Mouse (Mus musculus): Measurements from ENCODE around the gene Hmga1. TPM values are rescaled to one million over a fixed set of nuclear protein-coding genes. Genes with fewer than 3 reads are reported as not detected.

Hmga1 gene
- polyA plus RNA-seq, 1 experiment from 2014 or later = 819 TPM

DNA sequence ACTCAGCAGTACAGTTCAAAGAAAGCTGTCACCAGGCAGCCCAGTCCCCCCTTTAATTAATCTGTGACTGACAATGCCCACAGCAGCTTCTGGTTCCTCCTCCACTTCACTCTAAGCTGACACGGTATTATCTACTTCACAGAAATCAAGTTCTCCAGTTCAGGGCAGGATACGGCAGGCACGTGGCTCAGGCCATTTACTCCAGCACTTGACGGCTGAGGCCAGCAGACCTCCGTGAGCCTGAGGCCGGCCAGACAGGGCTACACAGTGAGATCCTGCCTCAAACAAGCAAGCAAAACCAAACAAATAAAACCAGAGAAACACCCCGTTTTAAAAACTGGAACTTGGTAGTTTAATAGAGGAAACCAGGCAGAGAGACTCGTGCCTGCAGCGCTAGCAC is 30.4 kb downstream of the Hmga1 start:
- no peaks in the 10 kb centered on the region for H3K27me3 ChIP-seq (replicated peaks; ENCODE audit: low read depth, poor library complexity, severe bottlenecking)
- H3K9me3 ChIP-seq = no peaks in the 10 kb centered on the region
- peaks cover 99% of the 10 kb centered on the region for H3K36me3 ChIP-seq (replicated peaks)
- no peak overlapping the region for H3K4me3 ChIP-seq
- H3K4me1 ChIP-seq = peaks cover 38% of the 10 kb centered on the region
- H3K27ac ChIP-seq (replicated peaks) = no peak overlapping the region
- 78% methylated on average over 9 of the region's 9 CpGs for WGBS
- no peak for DNase-seq (ENCODE audit: low spot score)

DNA sequence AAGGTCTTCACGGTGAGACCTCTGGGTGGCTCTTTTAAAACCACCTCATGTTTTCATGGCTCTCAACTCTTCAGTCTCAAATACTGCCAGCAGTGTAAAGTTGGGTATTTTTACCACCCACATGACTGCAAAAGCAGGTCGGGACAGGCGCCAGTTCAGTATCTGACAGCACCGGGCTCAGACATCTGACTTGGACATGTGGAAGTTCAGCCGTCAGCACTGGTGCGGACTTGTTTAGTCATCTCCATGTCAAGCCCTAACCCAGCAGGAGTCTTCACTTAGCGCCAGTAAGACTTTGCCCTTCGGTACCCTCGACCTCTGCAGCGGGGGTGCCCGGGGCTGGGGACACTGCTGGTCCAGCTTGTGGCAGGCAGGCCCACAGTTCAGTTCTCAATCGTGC is 31.0 kb downstream of the Hmga1 start:
- Histone ChIP-seq H3K4me1 (peaks cover 43% of the 10 kb centered on the region), H3K27me3 (replicated peaks; ENCODE audit: low read depth, poor library complexity, severe bottlenecking) (no peaks in the 10 kb centered on the region), H3K4me3 (no peak overlapping the region), H3K9me3 (no peaks in the 10 kb centered on the region), H3K36me3 (replicated peaks) (peaks cover 98% of the 10 kb centered on the region), H3K27ac (replicated peaks) (no peak overlapping the region)
- DNase-seq (ENCODE audit: low spot score) = no peak
- WGBS = 79% methylated on average over 12 of the region's 12 CpGs

DNA sequence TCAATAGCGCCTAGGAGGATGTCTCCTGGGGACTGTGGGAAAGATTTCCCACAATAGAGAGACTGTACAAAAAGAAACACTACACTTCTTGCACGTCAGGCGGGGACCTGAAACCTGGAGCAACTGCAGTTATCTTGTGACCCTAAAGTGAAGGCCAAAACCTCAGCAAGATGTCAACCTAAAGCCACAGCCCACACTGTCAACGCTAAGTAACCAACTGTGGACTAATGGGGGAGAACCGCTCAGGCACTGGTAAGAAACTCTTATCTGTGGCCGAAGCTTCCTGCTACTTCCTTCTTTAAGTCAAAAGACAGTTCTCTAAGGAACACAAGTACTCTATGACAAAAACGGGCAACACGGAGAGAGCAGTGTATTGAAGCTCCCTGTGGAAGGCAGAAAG is 31.9 kb downstream of the Hmga1 start:
- WGBS = 82% methylated on average over 8 of the region's 8 CpGs
- Histone ChIP-seq H3K27ac (replicated peaks) (no peak overlapping the region), H3K9me3 (no peaks in the 10 kb centered on the region), H3K4me3 (no peak overlapping the region), H3K4me1 (peaks cover 39% of the 10 kb centered on the region), H3K27me3 (replicated peaks; ENCODE audit: low read depth, poor library complexity, severe bottlenecking) (no peaks in the 10 kb centered on the region), H3K36me3 (replicated peaks) (peaks cover 98% of the 10 kb centered on the region)
- DNase-seq (ENCODE audit: low spot score) = no peak

DNA sequence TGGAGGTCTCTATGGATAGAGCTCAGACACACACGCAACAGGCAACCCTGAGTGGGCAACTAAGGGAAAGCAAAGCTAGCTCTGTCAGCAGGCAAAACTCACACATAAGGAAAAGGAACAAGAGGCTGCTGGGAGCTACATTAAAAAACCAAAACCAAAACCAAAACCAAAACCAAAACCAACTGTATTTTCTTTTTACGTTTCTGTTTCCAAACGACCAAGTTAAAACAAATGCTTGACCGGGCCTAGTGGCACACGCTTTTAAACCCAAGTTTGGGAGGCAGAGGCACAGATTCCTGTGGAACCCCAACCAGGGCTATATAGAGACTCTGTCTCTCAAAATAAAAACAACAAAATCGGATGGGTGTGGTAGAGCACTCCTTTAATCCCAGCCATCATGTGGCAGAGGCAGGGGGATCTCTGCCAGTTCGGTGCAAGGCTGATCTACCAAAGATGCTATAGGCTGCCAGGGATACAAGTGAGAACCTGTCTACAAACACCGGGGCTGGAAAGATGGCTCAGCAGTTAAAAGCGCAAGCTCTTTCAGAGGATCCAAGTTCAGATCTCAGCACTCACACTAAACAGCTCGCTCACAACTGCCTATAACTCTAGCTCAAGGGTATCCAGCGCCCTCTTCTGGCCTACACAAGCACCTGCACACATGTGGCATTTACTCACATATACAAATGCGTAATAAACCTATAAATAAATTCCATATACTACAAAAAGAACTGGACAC is 35.7 kb downstream of the Hmga1 start:
- 89% methylated on average over 12 of the region's 12 CpGs for WGBS
- DNase-seq (ENCODE audit: low spot score) = no peak
- no peak overlapping the region for H3K4me3 ChIP-seq
- no peak overlapping the region for H3K27ac ChIP-seq (replicated peaks)
- peaks cover 96% of the 10 kb centered on the region for H3K36me3 ChIP-seq (replicated peaks)
- H3K4me1 ChIP-seq = peaks cover 48% of the 10 kb centered on the region
- no peaks in the 10 kb centered on the region for H3K9me3 ChIP-seq
- no peaks in the 10 kb centered on the region for H3K27me3 ChIP-seq (replicated peaks; ENCODE audit: low read depth, poor library complexity, severe bottlenecking)

DNA sequence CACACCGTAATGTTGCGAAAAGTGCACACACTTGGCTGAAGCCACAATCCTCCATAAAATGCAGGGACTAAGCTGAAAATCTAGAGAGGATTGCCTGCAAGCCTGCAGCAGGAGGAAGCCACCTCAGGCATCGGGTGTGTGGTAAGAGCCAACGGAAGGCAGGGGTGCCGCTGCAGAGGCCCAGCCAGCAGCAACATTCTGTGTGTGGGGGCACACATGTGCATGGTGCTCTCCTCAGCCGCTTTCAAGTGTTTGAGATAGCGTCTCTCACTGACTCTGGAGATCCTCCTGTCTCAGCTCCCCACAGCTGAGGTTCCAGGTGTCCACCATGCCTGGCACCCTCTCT is 36.2 kb downstream of the Hmga1 start:
- 98% methylated on average over 7 of the region's 7 CpGs for WGBS
- peaks cover 96% of the 10 kb centered on the region for H3K36me3 ChIP-seq (replicated peaks)
- no peak overlapping the region for H3K27ac ChIP-seq (replicated peaks)
- no peaks in the 10 kb centered on the region for H3K9me3 ChIP-seq
- no peaks in the 10 kb centered on the region for H3K27me3 ChIP-seq (replicated peaks; ENCODE audit: low read depth, poor library complexity, severe bottlenecking)
- H3K4me3 ChIP-seq = no peak overlapping the region
- peaks cover 46% of the 10 kb centered on the region for H3K4me1 ChIP-seq
- DNase-seq (ENCODE audit: low spot score) = no peak

DNA sequence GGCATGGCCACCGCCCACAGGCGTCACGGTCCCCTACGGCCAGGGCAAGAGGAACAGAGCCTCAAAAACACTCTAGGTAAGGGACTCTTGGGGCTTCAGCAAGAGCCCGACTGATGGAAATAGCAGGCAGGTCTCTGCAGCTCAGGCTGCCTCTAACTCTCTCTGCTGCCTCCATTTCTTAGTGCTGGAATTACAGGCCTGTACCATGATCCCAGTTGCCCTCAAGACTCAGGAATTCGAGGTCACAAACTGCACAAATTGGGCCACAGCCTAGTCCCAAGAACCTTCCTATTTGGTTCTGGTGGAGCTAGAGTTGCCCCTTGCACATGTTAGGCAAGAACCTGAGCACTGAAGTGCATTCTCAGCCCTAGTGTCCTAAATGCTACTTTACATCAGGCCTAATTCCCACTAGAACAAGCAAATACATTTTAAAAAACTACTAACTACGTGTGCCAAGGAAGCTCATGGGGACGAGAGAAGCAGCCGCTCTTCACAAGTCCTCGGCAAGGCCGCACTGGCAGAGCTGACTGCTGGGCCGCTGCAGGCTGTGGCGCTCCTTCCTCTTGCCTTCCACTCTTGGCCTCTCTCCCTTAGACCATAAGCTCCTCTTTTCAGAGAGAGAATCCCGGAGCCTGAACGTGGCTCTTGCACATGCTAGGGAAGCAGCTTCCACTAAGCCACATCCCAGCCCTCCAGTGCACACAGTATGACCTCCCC is 39.5 kb downstream of the Hmga1 start:
- no peaks in the 10 kb centered on the region for H3K9me3 ChIP-seq
- peaks cover 36% of the 10 kb centered on the region for H3K4me1 ChIP-seq
- no peaks in the 10 kb centered on the region for H3K27me3 ChIP-seq (replicated peaks; ENCODE audit: low read depth, poor library complexity, severe bottlenecking)
- WGBS = 90% methylated on average over 15 of the region's 15 CpGs
- no peak overlapping the region; the same call in 1 of the 2 replicates for H3K27ac ChIP-seq (replicated peaks)
- H3K4me3 ChIP-seq = no peak overlapping the region
- peaks cover 64% of the 10 kb centered on the region for H3K36me3 ChIP-seq (replicated peaks)
- DNase-seq (ENCODE audit: low spot score) = no peak

DNA sequence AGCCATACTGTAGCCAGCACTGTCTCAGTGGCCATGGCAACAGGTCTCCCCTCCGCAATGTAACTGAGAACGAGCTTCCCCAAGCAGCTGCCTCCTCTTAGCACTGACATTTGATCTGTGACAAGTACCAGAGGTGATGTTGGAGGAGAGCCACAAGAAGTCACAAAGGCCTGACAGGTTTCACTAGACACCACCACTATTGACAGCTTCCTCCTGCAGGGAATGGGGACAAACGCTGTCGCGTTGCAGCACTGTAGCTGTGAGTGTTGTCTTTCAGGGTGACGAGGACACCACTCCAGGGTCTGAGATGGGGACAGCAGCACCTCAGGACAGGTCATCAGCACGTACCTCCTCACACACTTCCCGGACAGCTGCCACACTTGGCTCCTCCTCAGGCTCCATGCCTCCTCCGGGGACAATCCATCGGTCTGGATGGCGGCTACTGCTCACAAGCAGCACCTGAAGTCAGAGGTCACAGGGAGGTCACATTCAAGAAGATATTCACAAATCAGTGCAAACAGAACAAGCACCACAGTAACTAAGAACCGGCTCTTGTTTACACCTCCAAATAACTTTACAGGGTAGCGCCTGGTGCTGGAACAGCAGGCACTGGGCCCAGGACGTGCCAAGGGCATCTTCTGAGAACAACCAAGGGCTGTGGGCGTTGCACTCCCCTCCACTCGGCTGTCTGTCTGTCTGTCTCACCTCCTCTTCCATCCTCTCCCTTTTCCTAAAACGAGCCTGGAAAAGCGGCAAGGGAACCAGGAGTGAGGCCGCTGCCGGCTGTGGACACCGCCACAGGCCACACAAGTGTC is 40.3 kb downstream of the Hmga1 start:
- no peaks in the 10 kb centered on the region for H3K27me3 ChIP-seq (replicated peaks; ENCODE audit: low read depth, poor library complexity, severe bottlenecking)
- peaks cover 35% of the 10 kb centered on the region for H3K4me1 ChIP-seq
- H3K9me3 ChIP-seq = no peaks in the 10 kb centered on the region
- H3K36me3 ChIP-seq (replicated peaks) = peaks cover 57% of the 10 kb centered on the region
- 82% methylated on average over 21 of the region's 21 CpGs for WGBS
- no peak for DNase-seq (ENCODE audit: low spot score)
- no peak overlapping the region for H3K27ac ChIP-seq (replicated peaks)
- H3K4me3 ChIP-seq = no peak overlapping the region

DNA sequence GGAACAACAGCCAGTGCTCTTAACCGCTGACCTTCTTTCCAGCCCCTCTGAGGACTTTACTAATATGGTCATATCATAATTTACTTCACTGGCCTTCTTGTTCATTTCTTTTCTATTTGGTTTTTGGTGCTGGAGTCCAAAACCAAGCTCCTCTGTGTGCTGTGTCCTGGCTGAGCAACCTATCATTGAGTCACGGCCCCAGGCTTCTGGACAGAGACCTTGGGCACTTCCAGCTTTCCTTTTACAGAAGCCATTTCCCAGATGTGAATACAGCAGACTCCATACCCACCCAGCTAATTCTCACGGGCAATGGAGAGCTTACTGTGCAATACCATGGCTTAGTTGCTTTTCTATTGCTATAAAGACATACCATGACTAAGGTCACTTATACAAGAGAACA is 44.0 kb downstream of the Hmga1 start:
- Histone ChIP-seq H3K27ac (replicated peaks) (no peak overlapping the region), H3K4me3 (no peak overlapping the region), H3K27me3 (replicated peaks; ENCODE audit: low read depth, poor library complexity, severe bottlenecking) (no peaks in the 10 kb centered on the region), H3K9me3 (no peaks in the 10 kb centered on the region), H3K4me1 (peaks cover 45% of the 10 kb centered on the region), H3K36me3 (replicated peaks) (peaks cover 38% of the 10 kb centered on the region)
- 87% methylated on average over 3 of the region's 3 CpGs for WGBS
- DNase-seq (ENCODE audit: low spot score) = no peak

DNA sequence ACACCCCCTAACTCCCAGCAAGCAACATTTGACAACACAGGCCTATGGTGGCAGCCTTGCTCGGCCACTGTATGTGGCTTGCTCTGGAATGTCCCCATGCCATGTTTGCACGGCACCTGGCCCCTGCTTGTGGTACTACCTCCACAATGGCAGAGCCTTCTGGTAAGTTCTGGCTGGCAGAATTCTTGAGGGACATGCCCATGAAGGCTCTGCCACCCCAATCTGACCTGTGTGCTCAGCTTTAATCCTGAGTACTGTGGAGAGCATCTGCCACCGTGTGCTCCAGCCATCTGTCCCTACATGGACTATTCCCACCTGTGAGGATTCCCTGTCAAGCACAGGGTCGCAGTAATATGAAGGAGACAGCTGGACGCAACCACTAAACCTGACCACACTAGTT is 44.6 kb downstream of the Hmga1 start:
- H3K27ac ChIP-seq (replicated peaks) = no peak overlapping the region
- no peak overlapping the region for H3K4me3 ChIP-seq
- no peaks in the 10 kb centered on the region for H3K9me3 ChIP-seq
- 81% methylated on average over 5 of the region's 5 CpGs for WGBS
- DNase-seq (ENCODE audit: low spot score) = no peak
- no peaks in the 10 kb centered on the region for H3K27me3 ChIP-seq (replicated peaks; ENCODE audit: low read depth, poor library complexity, severe bottlenecking)
- peaks cover 42% of the 10 kb centered on the region for H3K4me1 ChIP-seq
- H3K36me3 ChIP-seq (replicated peaks) = peaks cover 34% of the 10 kb centered on the region

DNA sequence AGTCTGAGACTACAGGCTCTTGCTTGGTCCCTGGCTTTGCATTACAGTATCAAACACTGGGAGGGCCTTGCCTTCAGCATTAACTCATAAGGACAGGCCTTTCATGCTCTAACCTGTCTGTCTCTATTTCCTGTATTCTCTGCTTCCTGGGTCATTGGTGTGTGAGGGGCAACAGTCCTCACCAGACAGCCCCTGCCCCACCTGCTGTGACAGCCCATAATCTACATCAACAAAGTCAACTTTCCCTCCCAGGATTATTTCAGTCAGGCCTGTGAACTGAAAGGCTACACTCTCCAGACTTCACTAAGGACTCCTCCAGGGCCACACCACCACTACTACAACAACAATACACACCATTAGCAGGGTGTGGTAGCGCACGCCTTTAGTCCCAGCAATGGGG is 46.7 kb downstream of the Hmga1 start:
- WGBS = 90% methylated on average over 2 of the region's 2 CpGs
- H3K4me1 ChIP-seq = peaks cover 28% of the 10 kb centered on the region
- DNase-seq (ENCODE audit: low spot score) = no peak

DNA sequence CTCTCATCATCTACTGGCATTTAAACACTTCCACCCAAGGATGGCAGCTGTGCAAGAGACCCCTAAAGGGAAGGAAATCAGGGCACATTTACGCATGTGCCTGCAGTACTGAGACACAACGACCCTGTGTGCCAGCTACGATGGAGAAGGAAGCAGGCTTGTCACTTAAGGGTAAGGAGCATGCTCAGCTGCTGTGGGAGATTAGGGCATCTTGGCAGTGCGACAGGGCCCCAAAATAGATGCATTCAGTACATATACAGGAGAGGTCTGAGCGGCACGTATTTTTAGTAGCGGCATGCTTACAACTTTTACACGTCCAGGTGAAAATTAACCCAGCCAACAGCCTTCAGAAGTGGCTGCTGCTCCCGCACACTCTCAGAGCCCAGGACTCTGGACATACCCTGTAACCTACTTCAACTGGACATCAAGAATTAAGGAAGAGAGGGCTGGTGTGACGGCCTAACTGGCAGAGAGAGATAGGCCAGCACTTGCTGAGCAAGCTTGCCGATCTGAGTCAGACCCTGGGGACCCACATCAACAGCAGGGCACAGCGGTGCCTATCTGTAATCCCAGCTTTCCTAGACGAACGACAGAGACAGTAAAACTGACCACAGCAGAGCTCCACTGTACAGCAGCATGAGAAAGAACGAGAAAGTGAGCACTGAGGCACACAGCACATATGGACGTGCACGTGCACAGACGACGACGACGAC is 47.4 kb downstream of the Hmga1 start:
- no peak overlapping the region for H3K27ac ChIP-seq (replicated peaks)
- 89% methylated on average over 21 of the region's 21 CpGs for WGBS
- H3K27me3 ChIP-seq (replicated peaks; ENCODE audit: low read depth, poor library complexity, severe bottlenecking) = no peaks in the 10 kb centered on the region
- H3K4me1 ChIP-seq = peaks cover 23% of the 10 kb centered on the region
- H3K9me3 ChIP-seq = no peaks in the 10 kb centered on the region
- H3K36me3 ChIP-seq (replicated peaks) = peaks cover 36% of the 10 kb centered on the region
- H3K4me3 ChIP-seq = no peak overlapping the region
- DNase-seq (ENCODE audit: low spot score) = no peak

More for the DNA sequence above, 46.7 kb downstream of the Hmga1 start:
- Histone ChIP-seq H3K4me3 (no peak overlapping the region), H3K27me3 (replicated peaks; ENCODE audit: low read depth, poor library complexity, severe bottlenecking) (no peaks in the 10 kb centered on the region), H3K36me3 (replicated peaks) (peaks cover 30% of the 10 kb centered on the region), H3K9me3 (no peaks in the 10 kb centered on the region), H3K27ac (replicated peaks) (no peak overlapping the region)

DNA sequence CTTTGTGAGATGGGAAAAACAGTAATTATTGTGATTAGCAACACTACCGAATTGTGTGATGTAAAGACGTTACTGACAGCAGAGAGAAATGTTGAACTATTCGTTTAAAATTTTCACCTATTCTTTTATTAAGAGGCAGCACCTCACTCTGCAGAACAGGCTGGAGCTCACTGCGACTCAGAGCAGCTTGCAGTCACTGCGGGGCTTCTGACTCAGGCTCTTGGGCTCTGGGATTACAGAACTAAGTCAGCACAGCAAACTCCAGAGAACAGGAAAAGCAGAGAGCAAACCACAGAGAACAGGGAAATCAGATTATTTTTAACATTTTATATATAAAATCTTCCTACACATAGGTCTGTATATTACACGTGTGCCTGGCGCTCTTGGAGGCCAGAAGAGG is 53.3 kb downstream of the Hmga1 start:
- 91% methylated on average over 7 of the region's 7 CpGs for WGBS

More for the DNA sequence above, 53.3 kb downstream of the Hmga1 start:
- Histone ChIP-seq H3K27me3 (replicated peaks; ENCODE audit: low read depth, poor library complexity, severe bottlenecking) (no peaks in the 10 kb centered on the region), H3K4me1 (peaks cover 15% of the 10 kb centered on the region), H3K4me3 (no peak overlapping the region), H3K36me3 (replicated peaks) (peaks cover 63% of the 10 kb centered on the region), H3K9me3 (no peaks in the 10 kb centered on the region), H3K27ac (replicated peaks) (no peak overlapping the region)
- no peak for DNase-seq (ENCODE audit: low spot score)

All from embryonic facial prominence, embryonic 10.5 days (tissue).